Mouse (Mus musculus) ES-Bruce4 (cell line): ENCODE measurements at regions not wholly inside any gene's neighbourhood (a gene's known extent, or its start where the extent isn't known, plus 50 kb on each side); places are given as distances from the start of the nearest gene placed in this dataset.

Source experiments
- CTCF ChIP-seq: IDR thresholded peaks from one replicate; pipeline ENCODE4 v1.8.1; 2011; ENCODE audit warnings: low read depth, low read length
- POLR2A ChIP-seq: IDR thresholded peaks from one replicate; pipeline ENCODE4 v1.8.1; 2011; ENCODE audit warnings: low read length; ENCODE audit not compliant: insufficient read depth

DNA sequence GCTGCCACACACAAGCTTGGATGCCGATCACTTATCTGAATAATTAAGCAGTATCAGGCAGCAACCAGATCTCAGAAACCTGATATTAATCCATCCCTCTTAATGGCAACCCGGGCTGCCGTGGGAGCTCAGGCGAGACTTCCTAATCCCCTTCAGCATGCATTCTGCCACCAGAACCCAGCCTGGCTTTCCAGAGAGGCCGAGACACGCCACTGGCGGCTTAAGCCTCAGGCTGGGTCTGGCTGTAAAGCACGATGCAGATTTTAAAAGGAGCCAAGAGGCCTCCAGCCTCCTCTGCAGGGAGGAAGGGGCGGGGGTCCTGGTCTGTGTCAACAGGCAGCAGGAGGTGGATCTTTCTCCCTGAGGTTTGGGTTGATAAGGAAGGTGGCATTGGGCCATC, 659.1 kb upstream of the 3110018I06Rik start:
- TF ChIP-seq POLR2A (no peak), CTCF (no peak)
